Mouse (Mus musculus): ENCODE data around the gene Sema4c. TPM values are rescaled to one million over a fixed set of nuclear protein-coding genes. Genes with fewer than 3 reads are reported as not detected.

The Sema4c gene
- total and polyA plus RNA-seq, 3 experiments: 0.70 to 3.4 (median 1.5) TPM

GRCm38 (mm10) chr1:36604254-36605156 is 46.4 kb upstream of the Sema4c start:
- Histone ChIP-seq H3K27ac (ENCODE audit: insufficient read depth, low read depth) (no peak overlapping the region), H3K36me3 (replicated peaks in 1 of 2; ENCODE audit: control insufficient read depth in 1 of 2, insufficient read depth in 1 of 2, low read length in 1 of 2) (no peaks in the 10 kb centered on the region), H3K27me3 (replicated peaks) (no peaks in the 10 kb centered on the region), H3K9me3 (replicated peaks; ENCODE audit: low read length) (no peaks in the 10 kb centered on the region), H3K4me3 (replicated peaks in 1 of 3; ENCODE audit: low read depth in 2 of 3, low read length in 2 of 3, poor library complexity in 1 of 3) (no peak overlapping the region), H3K4me2 (ENCODE audit: insufficient read depth, low read depth, poor library complexity, severe bottlenecking) (no peak overlapping the region), H3K4me1 (ENCODE audit: control insufficient read depth in 1 of 2, insufficient read depth in 2 of 2) (peaks cover 0 to 12% of the 10 kb centered on the region in 2 experiments; a peak in 2 of 4 replicates), H3K9ac (ENCODE audit: insufficient read depth, low read depth) (no peak overlapping the region), H3K79me2 (replicated peaks; ENCODE audit: control insufficient read depth, extremely low read depth, insufficient read depth, poor library complexity, severe bottlenecking) (no peaks in the 10 kb centered on the region)
- no peak for TF ChIP-seq GABPA (IDR thresholded peaks at IDR 0.05; ENCODE audit: insufficient replicate concordance, low read depth, low read length)
- no peak for TF ChIP-seq CHD1 (IDR thresholded peaks at IDR 0.05; ENCODE audit: low read depth, low read length)
- no peak for TF ChIP-seq E2F4 (IDR thresholded peaks at IDR 0.05; ENCODE audit: insufficient replicate concordance, low read depth, low read length)
- no peak for TF ChIP-seq POLR2AphosphoS2 (IDR thresholded peaks at IDR 0.05; ENCODE audit: low read depth, low read length)
- TF ChIP-seq ZNF384 (IDR thresholded peaks at IDR 0.05; ENCODE audit: low read depth, low read length): no peak
- no peak for TF ChIP-seq MYC (IDR thresholded peaks at IDR 0.05; ENCODE audit: low read depth, low read length)
- TF ChIP-seq NELFE (IDR thresholded peaks at IDR 0.05; ENCODE audit: low read depth, low read length): no peak
- TF ChIP-seq MXI1 (IDR thresholded peaks at IDR 0.05; ENCODE audit: low read depth, low read length): no peak
- TF ChIP-seq EP300 (IDR thresholded peaks at IDR 0.05; ENCODE audit: low read length): no peak
- no peak for TF ChIP-seq USF2 (conservative IDR thresholded peaks at IDR 0.05; ENCODE audit: low read depth, low read length)
- TF ChIP-seq ZC3H11A (IDR thresholded peaks at IDR 0.05; ENCODE audit: low read depth, low read length): no peak
- TF ChIP-seq USF1 (IDR thresholded peaks at IDR 0.05; ENCODE audit: low read depth, low read length): no peak
- no peak for TF ChIP-seq MAZ (IDR thresholded peaks at IDR 0.05; ENCODE audit: low read depth, low read length)
- no peak for TF ChIP-seq TBP (conservative IDR thresholded peaks at IDR 0.05; ENCODE audit: low read depth, low read length)
- no peak for TF ChIP-seq MEF2A (IDR thresholded peaks at IDR 0.05; ENCODE audit: borderline replicate concordance, low read depth, low read length)
- no peak for TF ChIP-seq JUND (conservative IDR thresholded peaks at IDR 0.05; ENCODE audit: low read depth, low read length)
- no peak for TF ChIP-seq MAX (IDR thresholded peaks at IDR 0.05; ENCODE audit: low read length)
- no peak for TF ChIP-seq TCF12 (IDR thresholded peaks at IDR 0.05; ENCODE audit: low read depth, low read length)
- dilution Hi-C loops (cut with MboI; ENCODE audit: extremely low pct_ligation_motif_present, extremely low pct_unique_long_range_greater_than_20kb, low sequenced_read_pairs) (no loop called here), in situ Hi-C loops (cut with MboI; ENCODE audit: low pct_ligation_motif_present, low pct_unique_long_range_greater_than_20kb, low sequenced_read_pairs) (loop anchor here (5.0 kb wide), 1 partner anchor 37 kb away; no protein-coding TSS in a partner anchor)
- no peak for DNase-seq (ENCODE audit: extremely low read depth)

GRCm38 (mm10) chr1:36603361-36603760 is 45.2 kb upstream of the Sema4c start:
- no peaks in the 10 kb centered on the region for H3K27me3 ChIP-seq (replicated peaks)
- dilution Hi-C loops (cut with MboI; ENCODE audit: extremely low pct_ligation_motif_present, extremely low pct_unique_long_range_greater_than_20kb, low sequenced_read_pairs): no loop called here
- no peak for TF ChIP-seq CTCF (conservative IDR thresholded peaks at IDR 0.05 in 1 of 2, IDR thresholded peaks at IDR 0.05 in 1 of 2; ENCODE audit: low read depth in 2 of 2, low read length in 2 of 2)
- no peak for TF ChIP-seq MEF2A (IDR thresholded peaks at IDR 0.05; ENCODE audit: borderline replicate concordance, low read depth, low read length)
- no peak for TF ChIP-seq KAT2A (IDR thresholded peaks at IDR 0.05; ENCODE audit: insufficient replicate concordance, low read length)
- no peak for TF ChIP-seq MAZ (IDR thresholded peaks at IDR 0.05; ENCODE audit: low read depth, low read length)
- TF ChIP-seq USF2 (conservative IDR thresholded peaks at IDR 0.05; ENCODE audit: low read depth, low read length): no peak
- TF ChIP-seq ZC3H11A (IDR thresholded peaks at IDR 0.05; ENCODE audit: low read depth, low read length): no peak
- no peak for TF ChIP-seq ELF1 (IDR thresholded peaks at IDR 0.05; ENCODE audit: low read depth, low read length)
- no peak for TF ChIP-seq NELFE (IDR thresholded peaks at IDR 0.05; ENCODE audit: low read depth, low read length)
- no peak for TF ChIP-seq EP300 (IDR thresholded peaks at IDR 0.05; ENCODE audit: low read length)
- no peak for TF ChIP-seq SIN3A (IDR thresholded peaks at IDR 0.05; ENCODE audit: low read length)
- no peak for TF ChIP-seq JUND (conservative IDR thresholded peaks at IDR 0.05; ENCODE audit: low read depth, low read length)
- no peak for TF ChIP-seq ZMIZ1 (IDR thresholded peaks at IDR 0.05; ENCODE audit: low read depth, low read length)
- TF ChIP-seq ZNF384 (IDR thresholded peaks at IDR 0.05; ENCODE audit: low read depth, low read length): no peak
- no peak for TF ChIP-seq SMC3 (IDR thresholded peaks at IDR 0.05; ENCODE audit: low read depth, low read length)
- H3K36me3 ChIP-seq (replicated peaks in 1 of 2; ENCODE audit: control insufficient read depth in 1 of 2, insufficient read depth in 1 of 2, low read length in 1 of 2): no peaks in the 10 kb centered on the region
- no peak overlapping the region for H3K9ac ChIP-seq (ENCODE audit: insufficient read depth, low read depth)
- no peaks in the 10 kb centered on the region for H3K79me2 ChIP-seq (replicated peaks; ENCODE audit: control insufficient read depth, extremely low read depth, insufficient read depth, poor library complexity, severe bottlenecking)
- no peak overlapping the region for H3K4me3 ChIP-seq (replicated peaks in 1 of 3; ENCODE audit: low read depth in 2 of 3, low read length in 2 of 3, poor library complexity in 1 of 3)
- no peaks in the 10 kb centered on the region for H3K9me3 ChIP-seq (replicated peaks; ENCODE audit: low read length)
- H3K27ac ChIP-seq (ENCODE audit: insufficient read depth, low read depth): no peak overlapping the region
- in situ Hi-C loops (cut with MboI; ENCODE audit: low pct_ligation_motif_present, low pct_unique_long_range_greater_than_20kb, low sequenced_read_pairs): loop anchor here (5.0 kb wide), 1 partner anchor 36 kb away; no protein-coding TSS in a partner anchor
- H3K4me1 ChIP-seq (ENCODE audit: control insufficient read depth in 1 of 2, insufficient read depth in 2 of 2): peaks cover 0 to 18% of the 10 kb centered on the region in 2 experiments; a peak in 2 of 4 replicates
- no peak for DNase-seq (ENCODE audit: extremely low read depth)
- H3K4me2 ChIP-seq (ENCODE audit: insufficient read depth, low read depth, poor library complexity, severe bottlenecking): no peak overlapping the region

Measured in CH12.LX (cell line).